Mouse (Mus musculus): ENCODE measurements around the gene Calhm4. TPM values are rescaled to one million over a fixed set of nuclear protein-coding genes. Genes with fewer than 3 reads are reported as not detected.
A peak's percentile ranks its signal among the peaks of the same experiment; 100 is the strongest.

Calhm4 gene
- polyA plus RNA-seq, 1 experiment from 2014 or later: not detected

DNA sequence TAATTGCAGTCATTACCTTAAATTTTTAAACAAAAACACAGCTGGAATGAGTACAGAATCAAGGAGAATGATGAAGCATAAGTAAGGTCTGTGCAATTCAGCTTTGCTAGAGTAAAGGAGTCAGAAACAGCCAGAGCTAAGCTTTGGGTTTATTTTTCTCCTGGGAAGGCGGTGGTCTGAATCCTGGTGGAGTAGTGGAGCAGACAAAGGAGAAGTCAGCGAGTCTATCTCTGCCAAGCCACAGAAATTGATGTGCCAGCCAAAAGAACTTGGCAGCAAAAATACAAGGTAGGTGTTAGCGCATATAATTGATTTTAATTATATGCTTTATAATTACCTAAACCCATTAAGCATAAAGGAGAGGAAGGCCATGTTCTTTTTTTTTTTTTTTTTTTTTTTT is 6.7 kb downstream of the Calhm4 start, which contains the start of gene Trappc3l:
Gene Trappc3l, plus strand, starts transcription at position 197 of the 400 bp plus-strand sequence.
- H3K9me3 ChIP-seq (ENCODE audit: control insufficient read depth): no peaks in the 10 kb centered on the region
- H3K4me3 ChIP-seq (ENCODE audit: low read depth, low read length): no peak within 1 kb of the TSS
- TF ChIP-seq CTCF (IDR thresholded peaks at IDR 0.05; ENCODE audit: low read depth): no peak
- H3K4me1 ChIP-seq (replicated peaks; ENCODE audit: control insufficient read depth, insufficient read depth, low read length): no peaks in the 10 kb centered on the region
- no peaks in the 10 kb centered on the region for H3K36me3 ChIP-seq (ENCODE audit: control insufficient read depth, insufficient read depth)
- no peak within 1 kb of the TSS for H3K4me2 ChIP-seq (replicated peaks; ENCODE audit: low read depth)
- ATAC-seq: no peak
- no peaks in the 10 kb centered on the region for H3K27me3 ChIP-seq (replicated peaks; ENCODE audit: control insufficient read depth, insufficient read depth, low read length)
- H3K27ac ChIP-seq (ENCODE audit: low read depth, low read length): no peak within 1 kb of the TSS
- 82% methylated on average over 3 of the region's 3 CpGs for WGBS
- no peak within 1 kb of the TSS for H3K9ac ChIP-seq (ENCODE audit: low read depth, low read length)

DNA sequence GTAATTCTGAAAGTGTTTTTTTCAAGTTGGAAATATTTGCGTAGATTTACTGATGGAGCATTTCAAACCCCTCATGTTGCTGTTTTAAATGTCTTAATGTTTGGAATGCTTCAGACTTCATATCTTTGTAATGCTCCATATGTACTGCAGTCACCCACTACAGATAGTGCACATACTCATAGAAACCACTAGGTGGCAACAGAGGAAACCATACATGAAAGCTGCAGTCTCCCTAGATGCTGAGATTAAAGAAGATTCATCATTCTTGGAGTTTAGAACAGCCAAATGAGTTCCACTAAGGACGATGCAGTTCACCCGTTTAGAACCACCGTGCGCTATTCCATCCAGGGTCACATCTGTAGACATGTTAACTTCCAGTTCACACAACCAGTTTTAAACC is 7.5 kb downstream of the Calhm4 start:
- H3K9ac ChIP-seq (ENCODE audit: low read depth, low read length): no peak overlapping the region
- no peak for ATAC-seq
- no peaks in the 10 kb centered on the region for H3K4me1 ChIP-seq (replicated peaks; ENCODE audit: control insufficient read depth, insufficient read depth, low read length)
- no peaks in the 10 kb centered on the region for H3K9me3 ChIP-seq (ENCODE audit: control insufficient read depth)
- 8% methylated on average over 5 of the region's 5 CpGs for WGBS
- H3K27ac ChIP-seq (ENCODE audit: low read depth, low read length): no peak overlapping the region
- H3K4me2 ChIP-seq (replicated peaks; ENCODE audit: low read depth): no peak overlapping the region
- peak; percentile 92 for TF ChIP-seq CTCF (IDR thresholded peaks at IDR 0.05; ENCODE audit: low read depth)
- no peaks in the 10 kb centered on the region for H3K27me3 ChIP-seq (replicated peaks; ENCODE audit: control insufficient read depth, insufficient read depth, low read length)
- no peak overlapping the region for H3K4me3 ChIP-seq (ENCODE audit: low read depth, low read length)
- H3K36me3 ChIP-seq (ENCODE audit: control insufficient read depth, insufficient read depth): no peaks in the 10 kb centered on the region

DNA sequence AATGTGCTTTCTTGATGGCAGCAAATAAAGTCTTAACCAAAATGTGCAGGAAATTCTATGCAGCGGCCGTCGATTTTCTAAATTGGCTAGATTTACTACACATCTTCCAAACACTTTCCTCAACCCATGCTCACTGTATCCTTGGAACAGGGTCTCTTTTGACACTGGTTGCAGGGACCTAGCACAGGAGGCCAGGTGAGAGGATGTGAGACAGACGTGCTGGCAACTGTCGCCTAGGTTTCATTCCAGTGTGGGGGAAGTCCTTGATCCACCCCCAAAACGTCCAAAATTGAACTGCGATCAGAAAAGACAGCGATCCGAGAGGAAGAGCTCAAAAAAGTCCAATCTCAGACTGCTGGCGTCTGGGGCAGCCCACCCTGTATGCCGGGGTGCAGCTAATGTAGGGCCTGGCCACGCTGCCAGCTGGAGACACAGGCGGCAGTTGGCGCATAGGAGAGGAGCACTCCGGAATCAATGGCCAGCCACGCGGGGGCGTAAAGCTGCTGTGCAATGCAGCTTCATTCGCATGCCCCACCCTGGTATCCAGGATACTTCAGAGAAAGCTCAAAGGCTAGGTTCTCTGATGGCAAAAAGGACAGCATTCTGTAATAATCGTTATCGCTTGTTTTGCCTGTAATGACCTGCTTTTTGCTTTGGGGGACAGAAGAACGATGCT is 10.3 kb downstream of the Calhm4 start:
- WGBS: 17% methylated on average over 22 of the region's 22 CpGs
- Histone ChIP-seq H3K4me1 (replicated peaks; ENCODE audit: control insufficient read depth, insufficient read depth, low read length) (no peaks in the 10 kb centered on the region), H3K9ac (ENCODE audit: low read depth, low read length) (no peak overlapping the region), H3K27ac (ENCODE audit: low read depth, low read length) (no peak overlapping the region), H3K36me3 (ENCODE audit: control insufficient read depth, insufficient read depth) (no peaks in the 10 kb centered on the region), H3K4me2 (replicated peaks; ENCODE audit: low read depth) (peak overlapping the region; percentile 33), H3K27me3 (replicated peaks; ENCODE audit: control insufficient read depth, insufficient read depth, low read length) (no peaks in the 10 kb centered on the region), H3K4me3 (ENCODE audit: low read depth, low read length) (no peak overlapping the region), H3K9me3 (ENCODE audit: control insufficient read depth) (no peaks in the 10 kb centered on the region)
- peak; percentile 73; the same call in 1 of the 2 replicates for ATAC-seq
- TF ChIP-seq CTCF (IDR thresholded peaks at IDR 0.05; ENCODE audit: low read depth): peak; percentile 88

GRCm38 (mm10) chr10:34030322-34030721 is 13.8 kb downstream of the Calhm4 start:
- Histone ChIP-seq H3K9me3 (ENCODE audit: control insufficient read depth) (no peaks in the 10 kb centered on the region), H3K4me1 (replicated peaks; ENCODE audit: control insufficient read depth, insufficient read depth, low read length) (no peaks in the 10 kb centered on the region), H3K4me3 (ENCODE audit: low read depth, low read length) (no peak overlapping the region), H3K27me3 (replicated peaks; ENCODE audit: control insufficient read depth, insufficient read depth, low read length) (no peaks in the 10 kb centered on the region), H3K36me3 (ENCODE audit: control insufficient read depth, insufficient read depth) (no peaks in the 10 kb centered on the region), H3K4me2 (replicated peaks; ENCODE audit: low read depth) (no peak overlapping the region), H3K9ac (ENCODE audit: low read depth, low read length) (no peak overlapping the region), H3K27ac (ENCODE audit: low read depth, low read length) (no peak overlapping the region)
- WGBS: 53% methylated on average over 5 of the region's 5 CpGs
- no peak for TF ChIP-seq CTCF (IDR thresholded peaks at IDR 0.05; ENCODE audit: low read depth)
- ATAC-seq: no peak

- Histone ChIP-seq H3K9me3 (ENCODE audit: control insufficient read depth) (no peaks in the 10 kb centered on the region), H3K4me3 (ENCODE audit: low read depth, low read length) (peak within 1 kb of the TSS; percentile 88), H3K4me1 (replicated peaks; ENCODE audit: control insufficient read depth, insufficient read depth, low read length) (0 out of 2 replicates have a peak, but pooled peaks cover 4% of the 10 kb centered on the region), H3K4me2 (replicated peaks; ENCODE audit: low read depth) (peak within 1 kb of the TSS; percentile 86), H3K36me3 (ENCODE audit: control insufficient read depth, insufficient read depth) (no peaks in the 10 kb centered on the region), H3K27ac (ENCODE audit: low read depth, low read length) (peak within 1 kb of the TSS; percentile 92), H3K9ac (ENCODE audit: low read depth, low read length) (peak within 1 kb of the TSS; percentile 72), H3K27me3 (replicated peaks; ENCODE audit: control insufficient read depth, insufficient read depth, low read length) (no peaks in the 10 kb centered on the region)
- peak; percentile 100 for ATAC-seq
- peak; percentile 58 for TF ChIP-seq CTCF (IDR thresholded peaks at IDR 0.05; ENCODE audit: low read depth)
- under 1% methylated on average over 80 of the region's 82 CpGs for WGBS
Measured at GRCm38 (mm10) chr10:34019302-34020075, 24.6 kb downstream of the Calhm4 start, which contains the start of gene Rwdd1. Gene Rwdd1 (minus strand): TSS chr10:34019624.

DNA sequence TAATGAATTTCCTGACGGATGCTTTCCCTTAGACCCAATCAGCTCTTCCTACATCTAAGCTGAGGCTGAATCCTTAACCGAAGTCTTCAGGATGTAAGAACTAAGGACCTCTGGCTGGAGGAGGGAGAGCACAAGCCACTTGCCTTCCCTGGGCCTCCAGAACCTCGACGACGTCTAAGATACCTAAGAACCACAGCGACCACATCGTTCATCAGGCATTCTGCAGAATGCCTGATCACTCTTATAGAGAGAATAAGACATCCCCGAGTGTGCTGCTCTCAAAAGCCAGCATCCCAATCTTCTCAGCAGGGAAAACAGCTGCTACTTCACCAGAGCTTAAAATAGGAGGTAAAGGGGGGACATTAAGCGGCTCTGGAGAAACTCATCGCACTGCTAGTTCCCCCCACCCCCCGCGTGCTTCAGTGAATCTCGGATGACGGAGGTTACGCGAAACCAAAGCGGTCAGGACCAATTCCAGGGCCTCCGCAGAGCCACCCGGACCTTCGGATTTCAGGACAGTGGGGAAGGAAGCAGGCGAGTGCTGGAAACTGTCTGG is 25.3 kb downstream of the Calhm4 start:
- peak overlapping the region; percentile 72 for H3K9ac ChIP-seq (ENCODE audit: low read depth, low read length)
- no peak; the same call in 1 of the 2 replicates for ATAC-seq
- 0 out of 2 replicates have a peak, but pooled peaks cover 4% of the 10 kb centered on the region for H3K4me1 ChIP-seq (replicated peaks; ENCODE audit: control insufficient read depth, insufficient read depth, low read length)
- WGBS: 0% methylated on average over 21 of the region's 21 CpGs
- peak overlapping the region; percentile 88 for H3K4me3 ChIP-seq (ENCODE audit: low read depth, low read length)
- TF ChIP-seq CTCF (IDR thresholded peaks at IDR 0.05; ENCODE audit: low read depth): no peak
- H3K9me3 ChIP-seq (ENCODE audit: control insufficient read depth): no peaks in the 10 kb centered on the region
- H3K27ac ChIP-seq (ENCODE audit: low read depth, low read length): peak overlapping the region; percentile 92
- H3K4me2 ChIP-seq (replicated peaks; ENCODE audit: low read depth): peak overlapping the region; percentile 86
- H3K27me3 ChIP-seq (replicated peaks; ENCODE audit: control insufficient read depth, insufficient read depth, low read length): no peaks in the 10 kb centered on the region
- H3K36me3 ChIP-seq (ENCODE audit: control insufficient read depth, insufficient read depth): no peaks in the 10 kb centered on the region
